Mouse (Mus musculus): ENCODE data around the gene Tpp2. TPM values are rescaled to one million over a fixed set of nuclear protein-coding genes. Genes with fewer than 3 reads are reported as not detected.
A peak's percentile ranks its signal among the peaks of the same experiment; 100 is the strongest.
"Not testable (repeated sequence)": the region's sequence is repeated elsewhere in the genome, so short reads cannot be mapped to it uniquely, and the experiment has no call there.

Gene Tpp2
- total RNA-seq (2021) (10 to 100 TPM; 36.3 to 43.5 TPM), polyA plus RNA-seq (2012; rRNA removed) (7.5 and 17.5 TPM in 2 replicates)
- long read RNA-seq, full-length matches to known transcripts, result 26 of 31 reads
- long read RNA-seq, partial matches to known transcripts, result 1 of 31 reads
- long read RNA-seq, other reads (novel, unspliced or antisense), result 4 of 31 reads

GRCm38 (mm10) chr1:43933488-43934415 lies at the start of gene Tpp2:
Gene Tpp2 (plus strand): TSS chr1:43933647.
- Histone ChIP-seq H3K4me1 (ENCODE audit: control insufficient read depth, insufficient read depth, low read length) (peaks cover 5% of the 10 kb centered on the region), H3K79me2 (replicated peaks; ENCODE audit: control insufficient read depth, insufficient read depth, low read length) (no peaks in the 10 kb centered on the region), H3K27ac (peak within 1 kb of the TSS; percentile 99), H3K9ac (ENCODE audit: low read depth, low read length) (peak within 1 kb of the TSS; percentile 77), H3K27me3 (ENCODE audit: control insufficient read depth, insufficient read depth, low read length) (no peaks in the 10 kb centered on the region), H3K36me3 (ENCODE audit: control insufficient read depth, insufficient read depth, low read length) (peaks cover 15% of the 10 kb centered on the region), H3K4me3 (peak within 1 kb of the TSS; percentile 93)
- intact Hi-C loops (cut with DNase I), result loop anchor here (2.0 to 10.0 kb wide), 3 partner anchors 107 to 839 kb away; partner anchors contain the start of genes AI597479, Tex30, Tgfbrap1 and Uxs1
- TF ChIP-seq POLR2A (IDR thresholded peaks at IDR 0.05; ENCODE audit: insufficient read depth, low read depth, low read length), result peak; percentile 96
- no peak for TF ChIP-seq CTCF (IDR thresholded peaks at IDR 0.05)
- TF ChIP-seq EP300 (IDR thresholded peaks at IDR 0.05; ENCODE audit: insufficient read depth, low read depth, low read length), result peak; percentile 84
- under 1% methylated on average over 81 of the region's 81 CpGs for WGBS
- peak; percentile 96 to 98 for DNase-seq

- H3K79me2 ChIP-seq (replicated peaks; ENCODE audit: control insufficient read depth, insufficient read depth, low read length); intact Hi-C loops (cut with DNase I); H3K4me1 ChIP-seq (ENCODE audit: control insufficient read depth, insufficient read depth, low read length); H3K9ac ChIP-seq (ENCODE audit: low read depth, low read length); H3K4me3 ChIP-seq; H3K27ac ChIP-seq; H3K27me3 ChIP-seq (ENCODE audit: control insufficient read depth, insufficient read depth, low read length); DNase-seq; H3K36me3 ChIP-seq (ENCODE audit: control insufficient read depth, insufficient read depth, low read length): not testable (repeated sequence)
- WGBS, result 72% methylated on average over 11 of the region's 11 CpGs
These were observed 45.1 kb upstream of the Tpp2 start for GRCm38 (mm10) chr1:43888358-43888757.

- TF ChIP-seq POLR2A (IDR thresholded peaks at IDR 0.05; ENCODE audit: insufficient read depth, low read depth, low read length) (no peak), CTCF (IDR thresholded peaks at IDR 0.05) (no peak), EP300 (IDR thresholded peaks at IDR 0.05; ENCODE audit: insufficient read depth, low read depth, low read length) (no peak)
- DNase-seq, result no peak
- intact Hi-C loops (cut with DNase I), result loop anchor here (5.0 kb wide), 1 partner anchor 133 kb away; no protein-coding TSS in a partner anchor
- Histone ChIP-seq H3K9ac (ENCODE audit: low read depth, low read length) (no peak overlapping the region), H3K79me2 (replicated peaks; ENCODE audit: control insufficient read depth, insufficient read depth, low read length) (no peaks in the 10 kb centered on the region), H3K27me3 (ENCODE audit: control insufficient read depth, insufficient read depth, low read length) (no peaks in the 10 kb centered on the region), H3K4me1 (ENCODE audit: control insufficient read depth, insufficient read depth, low read length) (no peaks in the 10 kb centered on the region), H3K36me3 (ENCODE audit: control insufficient read depth, insufficient read depth, low read length) (no peaks in the 10 kb centered on the region), H3K27ac (no peak overlapping the region), H3K4me3 (no peak overlapping the region)
These were observed 37.7 kb upstream of the Tpp2 start for GRCm38 (mm10) chr1:43895742-43896141.

GRCm38 (mm10) chr1:43897131-43897530 lies 36.3 kb upstream of the Tpp2 start:
- intact Hi-C loops (cut with DNase I), result loop anchor here (5.0 kb wide), 1 partner anchor 135 kb away; no protein-coding TSS in a partner anchor
- WGBS, result 75% methylated on average over 2 of the region's 2 CpGs
- no peak overlapping the region for H3K27ac ChIP-seq
- no peaks in the 10 kb centered on the region for H3K36me3 ChIP-seq (ENCODE audit: control insufficient read depth, insufficient read depth, low read length)
- no peak overlapping the region for H3K9ac ChIP-seq (ENCODE audit: low read depth, low read length)
- no peak for DNase-seq
- H3K4me3 ChIP-seq, result no peak overlapping the region
- no peaks in the 10 kb centered on the region for H3K4me1 ChIP-seq (ENCODE audit: control insufficient read depth, insufficient read depth, low read length)
- H3K27me3 ChIP-seq (ENCODE audit: control insufficient read depth, insufficient read depth, low read length), result no peaks in the 10 kb centered on the region
- TF ChIP-seq EP300 (IDR thresholded peaks at IDR 0.05; ENCODE audit: insufficient read depth, low read depth, low read length), result no peak
- TF ChIP-seq POLR2A (IDR thresholded peaks at IDR 0.05; ENCODE audit: insufficient read depth, low read depth, low read length), result no peak
- no peak for TF ChIP-seq CTCF (IDR thresholded peaks at IDR 0.05)
- no peaks in the 10 kb centered on the region for H3K79me2 ChIP-seq (replicated peaks; ENCODE audit: control insufficient read depth, insufficient read depth, low read length)

GRCm38 (mm10) chr1:43897987-43898386 lies 35.5 kb upstream of the Tpp2 start:
- TF ChIP-seq EP300 (IDR thresholded peaks at IDR 0.05; ENCODE audit: insufficient read depth, low read depth, low read length) (no peak), CTCF (IDR thresholded peaks at IDR 0.05) (no peak), POLR2A (IDR thresholded peaks at IDR 0.05; ENCODE audit: insufficient read depth, low read depth, low read length) (no peak)
- WGBS, result 84% methylated on average over 18 of the region's 18 CpGs
- no peaks in the 10 kb centered on the region for H3K36me3 ChIP-seq (ENCODE audit: control insufficient read depth, insufficient read depth, low read length)

More at GRCm38 (mm10) chr1:43897987-43898386, 35.5 kb upstream of the Tpp2 start:
- no peaks in the 10 kb centered on the region for H3K4me1 ChIP-seq (ENCODE audit: control insufficient read depth, insufficient read depth, low read length)
- H3K9ac ChIP-seq (ENCODE audit: low read depth, low read length), result no peak overlapping the region
- H3K27me3 ChIP-seq (ENCODE audit: control insufficient read depth, insufficient read depth, low read length), result no peaks in the 10 kb centered on the region
- intact Hi-C loops (cut with DNase I), result loop anchor here (5.0 kb wide), 1 partner anchor 136 kb away; no protein-coding TSS in a partner anchor
- no peak for DNase-seq
- H3K4me3 ChIP-seq, result no peak overlapping the region
- H3K79me2 ChIP-seq (replicated peaks; ENCODE audit: control insufficient read depth, insufficient read depth, low read length), result no peaks in the 10 kb centered on the region
- H3K27ac ChIP-seq, result no peak overlapping the region

Measured in heart, adult 2 months (tissue).